ENCODE assay signal across 10 mouse cellular contexts in genomic region chr8:110892913-110893312, GRCm38 (mm10).
"Had no signal": no experiment of that assay in that cellular context is flagged by ENCODE, and none has a peak within 500 bp of the region (broad histone marks: within the 10 kb centered on the region; RNA-seq: fewer than 3 reads in every experiment).

No protein-coding gene starts in this region.

- ATAC-seq: liver, postnatal 0 days; midbrain, embryonic 15.5 days had no signal

- DNase-seq: kidney, postnatal 14 days; liver, embryonic 13.5 days; liver, postnatal 0 days; lung, postnatal 14 days; retina, postnatal 1 day; right cerebral cortex, postnatal 4 days; spleen, adult 18-20 months; thymus, adult 18-20 months; thymus, postnatal 14 days had no signal
